Mouse (Mus musculus) kidney, adult 10 weeks (tissue): ENCODE measurements around the gene Emc1. TPM values are rescaled to one million over a fixed set of nuclear protein-coding genes. Genes with fewer than 3 reads are reported as not detected.

ENCODE experiments used
- polyA plus RNA-seq: library from polyadenylated mRNA; stranded (reverse); fragments of 350-450 nt; fragmentation: Illumina TruSeq; extraction: RNeasy Lipid Tissue Mini Kit (QIAGEN cat#74804); gene quantifications from one replicate; pipeline ENCODE4 v1.2.3, GENCODE M21; 2014; ENCODE audit warnings: low read depth, low replicate concordance

The Emc1 gene
- polyA plus RNA-seq: 4.4 TPM

GRCm38 (mm10) chr4:139351931-139352711, at the start of gene Emc1, which contains the start of the genes Mrto4 and Ubr4:
Emc1 (plus strand) TSS chr4:139352587.
Mrto4 (minus strand) TSS chr4:139352576.
Ubr4 (plus strand) TSS chr4:139352609.

GRCm38 (mm10) chr4:139310171-139310898, 42.1 kb upstream of the Emc1 start, which contains the start of the genes Pqlc2 and Akr7a5:
Pqlc2 (minus strand) TSS chr4:139310708.
Akr7a5 (plus strand) TSS chr4:139310744.

Other genes starting within 250 kb of the Emc1 start
- gene Minos1, start 221.5 kb upstream of the Emc1 start, polyA plus RNA-seq: 336 TPM
- gene Capzb, start 159.7 kb upstream of the Emc1 start, polyA plus RNA-seq: 30.0 TPM
- gene Pqlc2, start 41.9 kb upstream of the Emc1 start, polyA plus RNA-seq: 1.6 TPM
- gene Akr7a5, start 41.8 kb upstream of the Emc1 start, polyA plus RNA-seq: 1.7 TPM
- gene Mrto4, start within 50 bp of the Emc1 start, polyA plus RNA-seq: 11.6 TPM
- gene Ubr4, start within 50 bp of the Emc1 start, polyA plus RNA-seq: 3.9 TPM
- 1.7 TPM for gene Iffo2, start 178.0 kb downstream of the Emc1 start, polyA plus RNA-seq